Comparison of ENCODE assay signal across 7 mouse cellular contexts in genomic region chr14:105924712-105925111, GRCm38 (mm10). TPM values are rescaled to one million over a fixed set of nuclear protein-coding genes. Genes with fewer than 3 reads are reported as not detected.
A peak's percentile ranks its signal among the peaks of the same experiment; 100 is the strongest.
DNase-seq lines count a peak whose midpoint lies in the region; ATAC-seq and TF ChIP-seq lines count a peak whose summit lies in the region.

No protein-coding gene starts in this region.

- ATAC-seq in hindbrain, embryonic 11.5 days (ENCODE audit: low FRiP score): no peak
- ATAC-seq in hindbrain, embryonic 16.5 days: no peak
- no peak for ATAC-seq in midbrain, postnatal 0 days (ENCODE audit: low FRiP score)
- ATAC-seq in megakaryocyte progenitor cell, adult 5-6 weeks (replicated peaks; ENCODE audit: poor library complexity): no peak

- H3K27ac ChIP-seq in hindbrain, embryonic 11.5 days (ENCODE audit: low read depth, low read length): no peak overlapping the region
- no peak overlapping the region for H3K27ac ChIP-seq in hindbrain, embryonic 16.5 days (ENCODE audit: low read depth, low read length)
- H3K27ac ChIP-seq in midbrain, postnatal 0 days (ENCODE audit: low read depth, low read length): no peak overlapping the region
- H3K27ac ChIP-seq in midbrain, embryonic 10.5 days (replicated peaks): no peak overlapping the region

- H3K36me3 ChIP-seq in hindbrain, embryonic 11.5 days (ENCODE audit: control insufficient read depth, insufficient read depth, low read length): no peaks in the 10 kb centered on the region
- no peaks in the 10 kb centered on the region for H3K36me3 ChIP-seq in hindbrain, embryonic 16.5 days (ENCODE audit: control insufficient read depth, insufficient read depth, low read length)
- no peaks in the 10 kb centered on the region for H3K36me3 ChIP-seq in midbrain, postnatal 0 days (ENCODE audit: insufficient read depth, low read length)
- no peaks in the 10 kb centered on the region for H3K36me3 ChIP-seq in midbrain, embryonic 10.5 days

- no peak overlapping the region for H3K4me3 ChIP-seq in hindbrain, embryonic 11.5 days (ENCODE audit: low read depth, low read length)
- H3K4me3 ChIP-seq in hindbrain, embryonic 16.5 days (ENCODE audit: low read length): no peak overlapping the region
- no peak overlapping the region for H3K4me3 ChIP-seq in midbrain, postnatal 0 days (ENCODE audit: low read depth, low read length)
- H3K4me3 ChIP-seq in midbrain, embryonic 10.5 days: no peak overlapping the region

- no peak overlapping the region for H3K9ac ChIP-seq in hindbrain, embryonic 11.5 days (ENCODE audit: low read depth, low read length)
- no peak overlapping the region for H3K9ac ChIP-seq in hindbrain, embryonic 16.5 days (ENCODE audit: low read depth, low read length)
- H3K9ac ChIP-seq in midbrain, postnatal 0 days (replicated peaks; ENCODE audit: low read length, poor library complexity, severe bottlenecking): no peak overlapping the region

- DNase-seq in hindbrain, embryonic 11.5 days (ENCODE audit: low spot score): peak; percentile 55
- peak; percentile 69 for DNase-seq in midbrain, postnatal 0 days (ENCODE audit: low spot score)
- DNase-seq in midbrain, embryonic 10.5 days (ENCODE audit: low spot score): no peak
- peak; percentile 69 for DNase-seq in embryo, embryonic 11 days
- DNase-seq in right cerebral cortex, postnatal 14 days: peak; percentile 43

- H3K4me1 ChIP-seq in hindbrain, embryonic 11.5 days (replicated peaks; ENCODE audit: control insufficient read depth, insufficient read depth, low read length): peaks cover 7% of the 10 kb centered on the region; the same call in 1 of the 2 replicates
- H3K4me1 ChIP-seq in hindbrain, embryonic 16.5 days (ENCODE audit: control insufficient read depth, insufficient read depth, low read depth, low read length): peaks cover 5% of the 10 kb centered on the region
- no peaks in the 10 kb centered on the region for H3K4me1 ChIP-seq in midbrain, postnatal 0 days (ENCODE audit: insufficient read depth, low read length)
- H3K4me1 ChIP-seq in midbrain, embryonic 10.5 days: peaks cover 40% of the 10 kb centered on the region

- H3K27me3 ChIP-seq in hindbrain, embryonic 11.5 days (ENCODE audit: control insufficient read depth, insufficient read depth, low read length): no peaks in the 10 kb centered on the region
- peaks cover 2% of the 10 kb centered on the region; the same call in 1 of the 2 replicates for H3K27me3 ChIP-seq in hindbrain, embryonic 16.5 days (replicated peaks; ENCODE audit: control insufficient read depth, insufficient read depth, low read length)
- 0 out of 2 replicates have a peak, but pooled peaks cover 3% of the 10 kb centered on the region for H3K27me3 ChIP-seq in midbrain, postnatal 0 days (ENCODE audit: insufficient read depth, low read length)
- peaks cover 20% of the 10 kb centered on the region for H3K27me3 ChIP-seq in midbrain, embryonic 10.5 days (ENCODE audit: low read depth, poor library complexity, severe bottlenecking)

- peak; percentile 79 for TF ChIP-seq CTCF in midbrain, postnatal 0 days (IDR thresholded peaks at IDR 0.05)

- H3K4me2 ChIP-seq in hindbrain, embryonic 11.5 days (replicated peaks; ENCODE audit: low read depth, low read length): no peak overlapping the region
- H3K4me2 ChIP-seq in hindbrain, embryonic 16.5 days (ENCODE audit: low read length): no peak overlapping the region
- H3K4me2 ChIP-seq in midbrain, postnatal 0 days (ENCODE audit: low read depth, low read length, poor library complexity, severe bottlenecking): no peak overlapping the region

- no peaks in the 10 kb centered on the region for H3K9me3 ChIP-seq in hindbrain, embryonic 11.5 days (ENCODE audit: control insufficient read depth, low read length)
- no peaks in the 10 kb centered on the region for H3K9me3 ChIP-seq in hindbrain, embryonic 16.5 days (ENCODE audit: control insufficient read depth, low read length)
- H3K9me3 ChIP-seq in midbrain, postnatal 0 days (ENCODE audit: low read length): no peaks in the 10 kb centered on the region
- no peaks in the 10 kb centered on the region for H3K9me3 ChIP-seq in midbrain, embryonic 10.5 days (replicated peaks)

- WGBS in hindbrain, embryonic 11.5 days: 50% methylated on average over 1 of the region's 1 CpGs
- WGBS in hindbrain, embryonic 16.5 days: 37% methylated on average over 1 of the region's 1 CpGs
- 26% methylated on average over 1 of the region's 1 CpGs for WGBS in midbrain, postnatal 0 days
- 55% methylated on average over 1 of the region's 1 CpGs for WGBS in midbrain, embryonic 10.5 days

RNA-seq across cellular contexts. Expression of gene Spry2, which starts 28.1 kb away (rescaled TPM):
- polyA plus RNA-seq in hindbrain, embryonic 11.5 days (2014; fragmentation: Nextera tagmentation; extraction: Ambion mirVana): 37.4 and 37.7 TPM in 2 replicates
- 34.1 and 35.0 TPM in 2 replicates for polyA plus RNA-seq in hindbrain, embryonic 16.5 days (2015; fragmentation: Nextera tagmentation; extraction: Ambion mirVana)
- total RNA-seq in midbrain, postnatal 0 days (2014; rRNA removed): 20.2 and 24.3 TPM in 2 replicates
- 38.1 and 39.2 TPM in 2 replicates for polyA plus RNA-seq in midbrain, postnatal 0 days (2015; fragmentation: Nextera tagmentation; extraction: Ambion mirVana)
- 25.8 and 29.0 TPM in 2 replicates for polyA plus RNA-seq in midbrain, embryonic 10.5 days (2016; fragmentation: Nextera tagmentation; extraction: Ambion mirVana)
- 11.6 and 16.3 TPM in 2 replicates for total RNA-seq in megakaryocyte progenitor cell, adult 5-6 weeks (2015)
- 7.1 and 9.9 TPM in 2 replicates for total RNA-seq in megakaryocyte progenitor cell, adult 5-6 weeks (2017)
